Mouse (Mus musculus) forebrain, embryonic 10.5 days (tissue): ENCODE results near the gene Ppm1h. TPM values are rescaled to one million over a fixed set of nuclear protein-coding genes. Genes with fewer than 3 reads are reported as not detected.

Experiments
- DNase-seq: peaks from one replicate; pipeline ENCODE4 v3.0.0-alpha.2; 2017; ENCODE audit warnings: low spot score; ENCODE audit errors: extremely low spot score
- H3K27ac ChIP-seq: fragments of 300-500 bp; sonication (generic); 2 replicates; pipeline ENCODE4 v1.5.1; 2016; ENCODE audit warnings: mild to moderate bottlenecking
- H3K27me3 ChIP-seq: fragments of 300-500 bp; sonication (generic); 2 replicates; pipeline ENCODE4 v1.6.1; 2016; ENCODE audit warnings: mild to moderate bottlenecking; ENCODE audit not compliant: poor library complexity, severe bottlenecking
- H3K36me3 ChIP-seq: fragments of 300-500 bp; sonication (generic); replicated peaks from 2 replicates; pipeline ENCODE4 v1.6.1; 2016; ENCODE audit warnings: mild to moderate bottlenecking, moderate library complexity
- H3K4me1 ChIP-seq: fragments of 300-500 bp; sonication (generic); 2 replicates; pipeline ENCODE4 v1.6.1; 2016
- H3K4me3 ChIP-seq: fragments of 300-500 bp; sonication (generic); 2 replicates; pipeline ENCODE4 v1.5.1; 2016; ENCODE audit warnings: mild to moderate bottlenecking, moderate library complexity
- H3K9me3 ChIP-seq: fragments of 300-500 bp; sonication (generic); 2 replicates; pipeline ENCODE4 v1.6.1; 2016; ENCODE audit warnings: mild to moderate bottlenecking, moderate library complexity
- WGBS: fragments of 180-500 bp; shearing (Covaris S2); methylation state at CpG from one replicate; pipeline ENCODE4 v1.1.7; 2016; 5-methylcytosine and 5-hydroxymethylcytosine counted together
- polyA plus RNA-seq: library from polyadenylated mRNA; unstranded; fragments of >200 nt; fragmentation: Nextera tagmentation; extraction: Ambion mirVana; gene quantifications from 2 replicates; pipeline ENCODE4 v1.2.1, GENCODE M21; 2016

Ppm1h gene
- polyA plus RNA-seq, 1 experiment from 2014 or later, result 2.7 TPM

- WGBS, result 92% methylated on average over 7 of the region's 7 CpGs
- no peaks in the 10 kb centered on the region for H3K27me3 ChIP-seq
- H3K36me3 ChIP-seq, result no peaks in the 10 kb centered on the region
- no peaks in the 10 kb centered on the region; the same call in 1 of the 2 replicates for H3K9me3 ChIP-seq
- peaks cover 18% of the 10 kb centered on the region for H3K4me1 ChIP-seq
- H3K27ac ChIP-seq, result no peak overlapping the region
- no peak overlapping the region for H3K4me3 ChIP-seq
- DNase-seq, result no peak
Measured at GRCm38 (mm10) chr10:122749876-122750275, 71.3 kb downstream of the Ppm1h start.

GRCm38 (mm10) chr10:122752950-122753923 lies 74.7 kb downstream of the Ppm1h start:
- Histone ChIP-seq H3K4me1 (peaks cover 40% of the 10 kb centered on the region), H3K27me3 (peaks cover 11% of the 10 kb centered on the region; the same call in 1 of the 2 replicates), H3K4me3 (no peak overlapping the region), H3K36me3 (no peaks in the 10 kb centered on the region), H3K9me3 (no peaks in the 10 kb centered on the region; the same call in 1 of the 2 replicates), H3K27ac (no peak overlapping the region)
- 32% methylated on average over 17 of the region's 17 CpGs for WGBS
- no peak for DNase-seq

GRCm38 (mm10) chr10:122753924-122754307 lies 75.4 kb downstream of the Ppm1h start:
- peaks cover 14% of the 10 kb centered on the region; the same call in 1 of the 2 replicates for H3K27me3 ChIP-seq
- H3K4me1 ChIP-seq, result peaks cover 42% of the 10 kb centered on the region
- no peak overlapping the region for H3K27ac ChIP-seq
- no peaks in the 10 kb centered on the region; the same call in 1 of the 2 replicates for H3K9me3 ChIP-seq
- no peak overlapping the region for H3K4me3 ChIP-seq
- WGBS, result 64% methylated on average over 2 of the region's 2 CpGs
- no peaks in the 10 kb centered on the region for H3K36me3 ChIP-seq
- DNase-seq, result no peak

- Histone ChIP-seq H3K27ac (no peak overlapping the region), H3K4me3 (no peak overlapping the region), H3K4me1 (peaks cover 42% of the 10 kb centered on the region), H3K9me3 (no peaks in the 10 kb centered on the region; the same call in 1 of the 2 replicates), H3K27me3 (peaks cover 14% of the 10 kb centered on the region; the same call in 1 of the 2 replicates), H3K36me3 (no peaks in the 10 kb centered on the region)
- WGBS, result 92% methylated on average over 1 of the region's 1 CpGs
- no peak for DNase-seq
Measured at GRCm38 (mm10) chr10:122754967-122755366, 76.4 kb downstream of the Ppm1h start.

- no peaks in the 10 kb centered on the region for H3K36me3 ChIP-seq
- H3K4me1 ChIP-seq, result peaks cover 46% of the 10 kb centered on the region
- H3K27me3 ChIP-seq, result peaks cover 14% of the 10 kb centered on the region; the same call in 1 of the 2 replicates
- no peak for DNase-seq
- H3K9me3 ChIP-seq, result no peaks in the 10 kb centered on the region
- no peak overlapping the region for H3K27ac ChIP-seq
- 7% methylated on average over 7 of the region's 7 CpGs for WGBS
- no peak overlapping the region for H3K4me3 ChIP-seq
Measured at GRCm38 (mm10) chr10:122756879-122757530, 78.4 kb downstream of the Ppm1h start.

GRCm38 (mm10) chr10:122757727-122758126 lies 79.2 kb downstream of the Ppm1h start:
- no peak for DNase-seq

GRCm38 (mm10) chr10:122758346-122758745 lies 79.8 kb downstream of the Ppm1h start:
- no peak for DNase-seq

More at GRCm38 (mm10) chr10:122757727-122758126, 79.2 kb downstream of the Ppm1h start:
- Histone ChIP-seq H3K4me3 (no peak overlapping the region), H3K27ac (no peak overlapping the region), H3K27me3 (peaks cover 14% of the 10 kb centered on the region; the same call in 1 of the 2 replicates), H3K9me3 (no peaks in the 10 kb centered on the region), H3K4me1 (peaks cover 45% of the 10 kb centered on the region), H3K36me3 (no peaks in the 10 kb centered on the region)
- WGBS, result 68% methylated on average over 12 of the region's 12 CpGs

GRCm38 (mm10) chr10:122759729-122760128 lies 81.2 kb downstream of the Ppm1h start:
- H3K9me3 ChIP-seq, result no peaks in the 10 kb centered on the region
- no peak for DNase-seq
- no peak overlapping the region for H3K27ac ChIP-seq
- peaks cover 43% of the 10 kb centered on the region for H3K4me1 ChIP-seq
- no peak overlapping the region for H3K4me3 ChIP-seq
- H3K36me3 ChIP-seq, result no peaks in the 10 kb centered on the region
- H3K27me3 ChIP-seq, result peaks cover 14% of the 10 kb centered on the region; the same call in 1 of the 2 replicates
- 80% methylated on average over 2 of the region's 2 CpGs for WGBS

More at GRCm38 (mm10) chr10:122758346-122758745, 79.8 kb downstream of the Ppm1h start:
- Histone ChIP-seq H3K27me3 (peaks cover 14% of the 10 kb centered on the region; the same call in 1 of the 2 replicates), H3K4me3 (no peak overlapping the region), H3K36me3 (no peaks in the 10 kb centered on the region), H3K9me3 (no peaks in the 10 kb centered on the region), H3K27ac (no peak overlapping the region), H3K4me1 (peaks cover 45% of the 10 kb centered on the region)
- 71% methylated on average over 4 of the region's 4 CpGs for WGBS

- Histone ChIP-seq H3K9me3 (no peaks in the 10 kb centered on the region), H3K4me3 (no peak overlapping the region), H3K4me1 (peaks cover 45% of the 10 kb centered on the region), H3K36me3 (no peaks in the 10 kb centered on the region), H3K27ac (no peak overlapping the region), H3K27me3 (peaks cover 10% of the 10 kb centered on the region; the same call in 1 of the 2 replicates)
- DNase-seq, result no peak
- WGBS, result 85% methylated on average over 7 of the region's 7 CpGs
Measured at GRCm38 (mm10) chr10:122760469-122761307, 82.1 kb downstream of the Ppm1h start.

GRCm38 (mm10) chr10:122762772-122763511 lies 84.4 kb downstream of the Ppm1h start:
- 89% methylated on average over 6 of the region's 6 CpGs for whole genome bisulfite sequencing
- DNase-seq, result no peak
- 0 out of 2 replicates have a peak overlapping the region, but pooled peaks have one; percentile 25 for H3K27ac ChIP-seq
- no peaks in the 10 kb centered on the region for H3K9me3 ChIP-seq
- peaks cover 30% of the 10 kb centered on the region for H3K4me1 ChIP-seq
- 0 out of 2 replicates have a peak, but pooled peaks cover 6% of the 10 kb centered on the region for H3K27me3 ChIP-seq
- no peaks in the 10 kb centered on the region for H3K36me3 ChIP-seq
- no peak overlapping the region for H3K4me3 ChIP-seq

GRCm38 (mm10) chr10:122763596-122763995 lies 85.0 kb downstream of the Ppm1h start:
- 77% methylated on average over 1 of the region's 1 CpGs for WGBS
- 0 out of 2 replicates have a peak overlapping the region, but pooled peaks have one; percentile 12 for H3K27ac ChIP-seq
- DNase-seq, result no peak

More at GRCm38 (mm10) chr10:122763596-122763995, 85.0 kb downstream of the Ppm1h start:
- Histone ChIP-seq H3K4me1 (peaks cover 26% of the 10 kb centered on the region), H3K27me3 (no peaks in the 10 kb centered on the region), H3K36me3 (no peaks in the 10 kb centered on the region), H3K4me3 (no peak overlapping the region), H3K9me3 (no peaks in the 10 kb centered on the region)
